15 mouse cellular contexts compared by ENCODE assay signal in the genomic region with DNA sequence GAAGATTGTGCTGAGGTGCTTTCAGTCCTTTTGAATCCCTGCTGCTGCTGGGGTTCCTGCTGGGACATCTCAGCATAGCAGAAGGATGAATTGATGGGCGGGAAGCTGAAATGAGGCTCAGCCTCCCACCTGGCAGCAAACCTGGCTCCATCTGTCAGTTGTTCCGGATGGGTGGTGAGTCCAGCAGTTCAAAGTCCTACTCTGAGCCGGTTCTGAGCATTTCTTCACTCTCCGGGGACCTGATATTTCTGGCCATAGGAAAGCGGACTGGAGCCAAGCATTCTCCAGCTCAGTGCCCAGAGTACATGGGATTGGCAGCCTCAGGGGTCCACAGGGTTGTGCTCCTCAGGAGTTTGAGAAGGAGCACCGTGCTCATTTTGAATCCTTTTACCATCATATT.
A peak's percentile ranks its signal among the peaks of the same experiment; 100 is the strongest.
DNase-seq lines count a peak whose midpoint lies in the region; ATAC-seq and TF ChIP-seq lines count a peak whose summit lies in the region.
"Had no signal": no experiment of that assay in that cellular context is flagged by ENCODE, and none has a peak within 500 bp of the region (broad histone marks: within the 10 kb centered on the region; RNA-seq: fewer than 3 reads in every experiment).

No protein-coding gene starts in this region.

- H3K36me3 ChIP-seq in hindbrain, postnatal 0 days (ENCODE audit: insufficient read depth, low read length) = no peaks in the 10 kb centered on the region
- no peaks in the 10 kb centered on the region for H3K36me3 ChIP-seq in hindbrain, embryonic 14.5 days (replicated peaks; ENCODE audit: control insufficient read depth, insufficient read depth)
- H3K36me3 ChIP-seq in forebrain, embryonic 14.5 days (ENCODE audit: control insufficient read depth, insufficient read depth, low read length) = no peaks in the 10 kb centered on the region
- H3K36me3 ChIP-seq: embryonic facial prominence, embryonic 12.5 days; midbrain, embryonic 15.5 days; neural tube, embryonic 12.5 days had no signal

- H3K4me2 ChIP-seq in hindbrain, postnatal 0 days (ENCODE audit: low read depth, low read length) = no peak overlapping the region
- no peak overlapping the region for H3K4me2 ChIP-seq in hindbrain, embryonic 14.5 days (replicated peaks)
- H3K4me2 ChIP-seq in forebrain, embryonic 14.5 days (ENCODE audit: low read length) = no peak overlapping the region
- H3K4me2 ChIP-seq: embryonic facial prominence, embryonic 12.5 days; midbrain, embryonic 15.5 days; neural tube, embryonic 12.5 days had no signal

- DNase-seq in hindbrain, postnatal 0 days (ENCODE audit: low spot score) = peak; percentile 59
- no peak for DNase-seq in hindbrain, embryonic 14.5 days (ENCODE audit: low spot score)
- peak; percentile 42 to 78 for DNase-seq in cerebellum, postnatal 14 days
- peak; percentile 78 for DNase-seq in kidney, adult 9 months
- DNase-seq in large intestine, adult 2 months (ENCODE audit: low read depth, low spot score) = peak; percentile 50
- DNase-seq in forebrain, embryonic 14.5 days (ENCODE audit: low spot score) = no peak
- DNase-seq in adrenal gland, postnatal 10 days = no peak
- no peak for DNase-seq in heart, adult 18-20 months
- DNase-seq: layer of hippocampus, postnatal 36 days; lung, postnatal 36 days; right cerebral cortex, postnatal 4 days; thymus, postnatal 4 days had no signal

- 36% methylated on average over 6 of the region's 6 CpGs for WGBS in hindbrain, postnatal 0 days
- 59% methylated on average over 6 of the region's 6 CpGs for WGBS in hindbrain, embryonic 14.5 days
- WGBS in large intestine, adult 2 months = 30% methylated on average over 6 of the region's 6 CpGs
- WGBS in forebrain, embryonic 14.5 days = 56% methylated on average over 6 of the region's 6 CpGs

- H3K27ac ChIP-seq in hindbrain, postnatal 0 days = no peak overlapping the region
- H3K27ac ChIP-seq in hindbrain, embryonic 14.5 days = no peak overlapping the region
- no peak overlapping the region for H3K27ac ChIP-seq in forebrain, embryonic 14.5 days (ENCODE audit: low read depth, low read length)
- H3K27ac ChIP-seq: embryonic facial prominence, embryonic 12.5 days; midbrain, embryonic 15.5 days; neural tube, embryonic 12.5 days had no signal

- no peak overlapping the region for H3K9ac ChIP-seq in hindbrain, postnatal 0 days (replicated peaks; ENCODE audit: low read length)
- H3K9ac ChIP-seq in hindbrain, embryonic 14.5 days = no peak overlapping the region
- no peak overlapping the region for H3K9ac ChIP-seq in forebrain, embryonic 14.5 days (ENCODE audit: low read length)
- H3K9ac ChIP-seq: embryonic facial prominence, embryonic 12.5 days; midbrain, embryonic 15.5 days; neural tube, embryonic 12.5 days had no signal

- peak; percentile 56; the same call in 1 of the 2 replicates for ATAC-seq in hindbrain, postnatal 0 days
- ATAC-seq in hindbrain, embryonic 14.5 days (ENCODE audit: low FRiP score) = no peak
- ATAC-seq in forebrain, embryonic 14.5 days = no peak
- ATAC-seq: midbrain, embryonic 15.5 days had no signal

- no peaks in the 10 kb centered on the region for H3K4me1 ChIP-seq in hindbrain, postnatal 0 days (ENCODE audit: insufficient read depth, low read length)
- no peaks in the 10 kb centered on the region for H3K4me1 ChIP-seq in hindbrain, embryonic 14.5 days (replicated peaks; ENCODE audit: control insufficient read depth, insufficient read depth, low read length)
- no peaks in the 10 kb centered on the region for H3K4me1 ChIP-seq in forebrain, embryonic 14.5 days (ENCODE audit: control insufficient read depth, insufficient read depth, low read length)
- H3K4me1 ChIP-seq: embryonic facial prominence, embryonic 12.5 days; midbrain, embryonic 15.5 days; neural tube, embryonic 12.5 days had no signal

- no peaks in the 10 kb centered on the region for H3K27me3 ChIP-seq in hindbrain, postnatal 0 days (ENCODE audit: insufficient read depth, low read length)
- no peaks in the 10 kb centered on the region for H3K27me3 ChIP-seq in hindbrain, embryonic 14.5 days (ENCODE audit: control insufficient read depth, insufficient read depth, low read length)
- H3K27me3 ChIP-seq in forebrain, embryonic 14.5 days (replicated peaks; ENCODE audit: control insufficient read depth, insufficient read depth, low read length) = no peaks in the 10 kb centered on the region
- H3K27me3 ChIP-seq: embryonic facial prominence, embryonic 12.5 days; midbrain, embryonic 15.5 days; neural tube, embryonic 12.5 days had no signal

- no peaks in the 10 kb centered on the region for H3K9me3 ChIP-seq in hindbrain, postnatal 0 days (ENCODE audit: low read length)
- no peaks in the 10 kb centered on the region for H3K9me3 ChIP-seq in hindbrain, embryonic 14.5 days (ENCODE audit: control insufficient read depth, low read length)
- no peaks in the 10 kb centered on the region for H3K9me3 ChIP-seq in forebrain, embryonic 14.5 days (replicated peaks; ENCODE audit: control insufficient read depth, low read length)
- H3K9me3 ChIP-seq: embryonic facial prominence, embryonic 12.5 days; midbrain, embryonic 15.5 days; neural tube, embryonic 12.5 days had no signal

- H3K4me3 ChIP-seq in hindbrain, postnatal 0 days (ENCODE audit: low read length) = no peak overlapping the region
- no peak overlapping the region for H3K4me3 ChIP-seq in hindbrain, embryonic 14.5 days (replicated peaks; ENCODE audit: low read length)
- no peak overlapping the region for H3K4me3 ChIP-seq in forebrain, embryonic 14.5 days (ENCODE audit: low read depth, low read length)
- H3K4me3 ChIP-seq: embryonic facial prominence, embryonic 12.5 days; midbrain, embryonic 15.5 days; neural tube, embryonic 12.5 days had no signal

- no peak for TF ChIP-seq CTCF in hindbrain, postnatal 0 days (IDR thresholded peaks at IDR 0.05; ENCODE audit: low read depth)

Comparison
In these comparisons a context has a peak if more than half of its experiments do, and no peak if none do; other contexts are left out.
1. DNase-seq: peak in hindbrain, postnatal 0 days (single experiment), cerebellum, postnatal 14 days (2 of 2), kidney, adult 9 months (single experiment) and large intestine, adult 2 months (single experiment); none in hindbrain, embryonic 14.5 days (single experiment), forebrain, embryonic 14.5 days (single experiment), adrenal gland, postnatal 10 days (single experiment) and heart, adult 18-20 months (0 of 2).